Mouse (Mus musculus) bone marrow macrophage, adult 2 months (primary cell): ENCODE measurements around the gene Acsm5. TPM values are rescaled to one million over a fixed set of nuclear protein-coding genes. Genes with fewer than 3 reads are reported as not detected.

ENCODE experiments used
- H3K27ac ChIP-seq: 2 replicates; pipeline ENCODE4 v1.5.1; 2012; ENCODE audit warnings: low read depth, low read length; ENCODE audit not compliant: insufficient read depth
- H3K4me1 ChIP-seq: 2 replicates; pipeline ENCODE4 v1.6.1; 2012; ENCODE audit warnings: low read length; ENCODE audit not compliant: control insufficient read depth, insufficient read depth
- H3K4me3 ChIP-seq: 2 replicates; pipeline ENCODE4 v1.5.1; 2012; ENCODE audit warnings: mild to moderate bottlenecking, low read length, moderate library complexity; ENCODE audit not compliant: insufficient read depth
- CTCF ChIP-seq: IDR thresholded peaks from 2 replicates; pipeline ENCODE4 v1.5.1; 2012; ENCODE audit warnings: low read depth, mild to moderate bottlenecking, low read length, moderate library complexity
- POLR2A ChIP-seq: IDR thresholded peaks from 2 replicates; pipeline ENCODE4 v1.6.1; 2012; ENCODE audit warnings: mild to moderate bottlenecking, low read depth, low read length, borderline replicate concordance
- polyA plus RNA-seq: library from polyadenylated mRNA; stranded (reverse); fragments of >200 nt; gene quantifications from 2 replicates; pipeline ENCODE4 v1.2.4, GENCODE M21; 2012; ENCODE audit not compliant: missing spikeins, insufficient read depth, insufficient read length

Acsm5 gene
- polyA plus RNA-seq = not detected in 2 replicates

DNA sequence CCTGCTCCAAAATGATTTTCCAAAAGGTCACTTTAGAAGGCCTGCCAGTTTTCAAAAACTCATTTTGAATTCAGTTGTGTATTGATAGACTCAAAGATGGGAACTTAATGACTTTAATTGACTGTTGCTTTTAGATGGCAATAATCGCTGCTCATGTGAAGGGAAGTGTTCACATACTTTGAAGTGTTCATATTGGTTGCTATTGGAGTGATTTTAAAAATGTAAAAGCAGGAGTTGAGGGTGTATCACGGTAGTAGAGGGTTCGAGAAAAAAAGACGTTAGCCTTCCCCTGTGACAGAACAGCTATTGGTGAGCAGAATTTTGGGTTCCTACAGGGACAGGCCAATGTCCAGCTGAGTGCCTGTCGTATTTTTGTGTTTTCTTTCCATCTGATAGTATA is at the start of gene Acsm5:
Acsm5 (plus strand) TSS at position 301 of the 400 bp plus-strand sequence.
- Histone ChIP-seq H3K27ac (no peak within 1 kb of the TSS), H3K4me3 (no peak within 1 kb of the TSS), H3K4me1 (no peaks in the 10 kb centered on the region)
- TF ChIP-seq POLR2A = no peak
- no peak for TF ChIP-seq CTCF

- TF ChIP-seq CTCF = no peak
- TF ChIP-seq POLR2A = no peak
- no peak overlapping the region for H3K27ac ChIP-seq
- H3K4me3 ChIP-seq = no peak overlapping the region
- no peaks in the 10 kb centered on the region for H3K4me1 ChIP-seq
Measured at GRCm38 (mm10) chr7:119476500-119477389, 42.5 kb upstream of the Acsm5 start.

- no peak for TF ChIP-seq POLR2A
- TF ChIP-seq CTCF = no peak
- H3K4me3 ChIP-seq = no peak within 1 kb of the TSS
- no peaks in the 10 kb centered on the region for H3K4me1 ChIP-seq
- H3K27ac ChIP-seq = no peak within 1 kb of the TSS
Measured at GRCm38 (mm10) chr7:119479256-119479655, 40.0 kb upstream of the Acsm5 start, which contains the start of gene Umod. TSS of gene Umod (minus strand) at chr7:119479282.

- TF ChIP-seq POLR2A (no peak), CTCF (no peak)
- Histone ChIP-seq H3K4me1 (no peaks in the 10 kb centered on the region), H3K4me3 (no peak overlapping the region), H3K27ac (no peak overlapping the region)
Measured at GRCm38 (mm10) chr7:119484154-119484553, 35.1 kb upstream of the Acsm5 start.

DNA sequence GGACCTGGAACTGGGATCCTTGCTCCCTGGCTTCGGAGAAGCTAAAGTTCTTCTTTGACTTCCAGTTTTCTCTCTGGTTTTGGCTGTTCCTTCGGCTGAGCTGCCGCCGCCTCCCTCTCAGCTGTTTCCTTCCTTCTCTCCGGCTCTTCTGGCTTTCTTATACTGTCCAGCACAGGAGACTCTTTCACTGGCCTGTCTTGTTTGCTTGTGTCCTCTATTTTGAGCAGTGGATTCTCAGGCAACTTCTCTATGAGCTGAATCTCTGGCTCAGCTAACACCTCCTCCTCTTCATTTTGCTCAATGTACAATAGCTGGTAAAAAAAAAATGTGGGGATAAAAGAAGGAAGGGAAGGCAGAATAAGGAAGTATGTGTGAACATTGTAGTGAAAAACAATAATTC is 32.6 kb upstream of the Acsm5 start:
- Histone ChIP-seq H3K27ac (no peak overlapping the region), H3K4me1 (no peaks in the 10 kb centered on the region), H3K4me3 (no peak overlapping the region)
- TF ChIP-seq POLR2A = no peak

DNA sequence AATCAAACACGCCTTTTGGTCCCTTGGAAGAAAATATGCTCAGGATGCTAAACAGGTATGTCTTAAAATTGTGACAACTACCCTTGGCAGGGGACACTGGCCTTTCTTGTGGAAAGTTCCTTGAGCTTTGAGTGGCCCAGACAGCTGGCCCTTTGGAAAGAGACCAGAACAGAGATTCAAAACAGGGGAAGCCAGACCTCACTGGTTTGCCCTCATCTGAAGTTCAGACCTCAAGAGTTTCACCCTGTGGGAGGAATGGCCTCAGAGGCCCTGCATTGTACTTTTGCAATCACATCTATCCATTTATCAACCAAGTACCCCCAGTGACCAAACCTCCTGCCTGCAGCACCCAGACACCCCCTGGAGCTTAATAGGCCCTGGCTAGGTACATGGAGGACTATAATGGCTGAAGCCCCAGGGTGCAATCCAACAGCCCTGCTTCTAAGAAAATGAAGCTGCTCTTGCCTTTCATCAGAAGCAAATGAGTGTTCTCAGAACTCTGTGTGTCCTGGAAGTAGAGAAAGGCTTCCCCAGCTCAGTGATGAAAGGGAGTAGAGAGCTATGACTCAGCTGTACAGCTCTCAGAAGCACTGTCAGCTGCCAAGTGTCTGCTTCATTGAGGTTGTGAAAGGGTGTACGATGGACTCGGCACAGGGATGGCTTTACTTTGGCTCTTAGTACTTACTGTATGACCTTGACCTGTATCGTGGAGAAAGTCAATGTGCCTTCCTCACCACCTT is 29.1 kb upstream of the Acsm5 start:
- H3K4me1 ChIP-seq = no peaks in the 10 kb centered on the region
- no peak overlapping the region for H3K27ac ChIP-seq
- TF ChIP-seq POLR2A = no peak
- no peak for TF ChIP-seq CTCF
- H3K4me3 ChIP-seq = no peak overlapping the region

- Histone ChIP-seq H3K4me3 (no peak overlapping the region), H3K4me1 (no peaks in the 10 kb centered on the region), H3K27ac (no peak overlapping the region)
- TF ChIP-seq POLR2A = no peak
Measured at GRCm38 (mm10) chr7:119511143-119511542, 8.1 kb upstream of the Acsm5 start.

DNA sequence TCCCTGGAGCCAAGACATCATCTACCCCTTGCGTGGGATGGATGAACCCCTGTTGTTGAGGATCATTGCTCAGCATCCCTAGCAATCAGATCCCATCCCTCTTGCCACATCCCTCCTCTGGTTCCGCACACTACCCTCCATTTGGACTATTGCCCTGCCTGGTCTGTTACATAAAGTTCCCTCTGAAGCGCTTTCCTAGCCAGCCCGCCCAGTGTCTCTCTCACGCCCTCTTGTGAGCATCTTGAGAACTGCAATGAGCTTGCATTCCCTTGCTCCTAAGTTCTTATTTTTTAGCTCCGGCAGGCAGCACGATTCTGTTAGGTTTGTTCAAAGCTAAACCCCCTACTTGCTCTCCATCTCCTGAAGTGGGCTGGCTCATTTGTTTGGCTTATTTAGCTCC is 6.2 kb upstream of the Acsm5 start:
- no peaks in the 10 kb centered on the region for H3K4me1 ChIP-seq
- H3K27ac ChIP-seq = no peak overlapping the region
- no peak overlapping the region for H3K4me3 ChIP-seq
- TF ChIP-seq POLR2A = no peak
- TF ChIP-seq CTCF = no peak

- Histone ChIP-seq H3K4me3 (no peak overlapping the region), H3K27ac (no peak overlapping the region), H3K4me1 (no peaks in the 10 kb centered on the region)
- no peak for TF ChIP-seq POLR2A
- no peak for TF ChIP-seq CTCF
Measured at GRCm38 (mm10) chr7:119515492-119516271, 3.6 kb upstream of the Acsm5 start.
